Mouse (Mus musculus): ENCODE results near the gene Abcc2. TPM values are rescaled to one million over a fixed set of nuclear protein-coding genes. Genes with fewer than 3 reads are reported as not detected.

Abcc2 gene
- total RNA-seq, 2 experiments from 2014 or later, result not detected

DNA sequence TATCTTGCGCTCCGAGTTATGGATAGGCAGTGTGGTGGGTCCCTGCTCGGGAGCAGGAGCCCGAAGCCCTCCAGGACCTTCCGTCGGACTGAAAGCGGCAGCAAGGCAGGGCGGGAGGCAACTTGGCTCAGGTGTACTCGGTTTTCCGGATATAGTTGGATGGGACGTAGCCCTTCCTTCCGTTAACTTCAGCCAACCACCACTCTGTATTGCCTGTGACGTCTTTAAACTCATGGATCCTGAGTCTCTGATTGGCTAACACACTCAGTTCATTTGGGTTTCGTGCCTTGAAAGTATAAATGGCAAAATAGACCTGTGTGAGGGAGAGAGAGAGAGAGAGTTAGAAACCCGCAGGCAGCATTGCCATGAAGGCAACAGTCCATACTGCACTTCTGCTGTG is 66.0 kb downstream of the Abcc2 start:
- intact Hi-C loops (cut with DNase I), result no loop called here

DNA sequence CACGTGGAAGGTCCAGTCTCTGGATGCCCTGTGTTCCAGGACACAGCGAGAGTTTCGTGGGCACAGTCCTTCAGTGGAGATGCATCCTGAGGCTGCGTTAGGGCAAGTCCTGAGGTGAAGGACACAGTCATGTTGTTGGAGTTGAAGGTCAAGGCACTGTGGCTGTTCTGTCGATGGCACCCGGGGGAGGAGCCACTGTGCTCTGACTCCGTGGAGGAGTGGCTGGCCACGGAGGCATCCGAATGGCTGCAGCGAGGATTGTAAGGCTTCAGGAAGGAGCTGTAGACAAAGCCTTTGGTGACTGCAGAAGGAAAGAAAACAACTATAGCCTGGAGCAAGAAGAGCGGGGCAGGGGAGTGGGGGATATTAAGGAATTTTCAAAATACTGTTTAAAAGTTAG is 68.0 kb downstream of the Abcc2 start:
- DNase-seq, result no peak
- intact Hi-C loops (cut with DNase I), result loop anchor here (5.0 kb wide), 3 partner anchors 57 to 107 kb away; partner anchors contain the start of gene Dnmbp

More for the DNA sequence above, 66.0 kb downstream of the Abcc2 start:
- DNase-seq, result no peak

DNA sequence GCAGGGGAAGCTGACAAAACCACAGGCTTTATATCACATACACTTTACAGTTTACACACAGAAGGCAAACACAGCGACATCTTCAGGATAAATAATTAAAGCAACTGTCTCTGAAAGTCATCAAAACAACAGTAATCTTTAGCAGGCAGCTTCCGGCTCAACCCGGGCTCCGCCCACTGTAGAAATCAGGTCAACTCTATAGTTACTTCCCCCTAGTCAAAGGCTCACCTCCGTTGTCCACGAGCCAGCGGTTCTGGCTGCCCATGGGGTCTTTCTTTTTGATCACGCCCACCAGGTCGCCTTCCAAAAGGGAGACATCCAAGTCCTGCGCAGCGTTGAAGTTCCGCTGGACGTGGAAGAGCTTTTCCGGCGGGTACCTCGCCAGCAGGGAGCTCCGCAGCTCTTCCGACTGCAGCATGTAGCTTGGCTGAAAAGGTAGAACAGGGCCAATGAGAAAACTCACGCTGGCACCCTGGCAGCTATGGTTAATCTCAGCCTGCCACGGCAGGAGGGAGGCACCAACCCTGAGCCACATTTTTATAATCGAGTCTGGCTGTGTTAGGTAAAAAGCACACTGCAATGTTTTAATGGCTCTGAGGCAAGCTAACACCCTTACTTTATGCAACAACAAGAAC is 70.1 kb downstream of the Abcc2 start:
- no peak for DNase-seq
- intact Hi-C loops (cut with DNase I), result loop anchor here (5.0 kb wide), 3 partner anchors 55 to 105 kb away; partner anchors contain the start of gene Dnmbp

DNA sequence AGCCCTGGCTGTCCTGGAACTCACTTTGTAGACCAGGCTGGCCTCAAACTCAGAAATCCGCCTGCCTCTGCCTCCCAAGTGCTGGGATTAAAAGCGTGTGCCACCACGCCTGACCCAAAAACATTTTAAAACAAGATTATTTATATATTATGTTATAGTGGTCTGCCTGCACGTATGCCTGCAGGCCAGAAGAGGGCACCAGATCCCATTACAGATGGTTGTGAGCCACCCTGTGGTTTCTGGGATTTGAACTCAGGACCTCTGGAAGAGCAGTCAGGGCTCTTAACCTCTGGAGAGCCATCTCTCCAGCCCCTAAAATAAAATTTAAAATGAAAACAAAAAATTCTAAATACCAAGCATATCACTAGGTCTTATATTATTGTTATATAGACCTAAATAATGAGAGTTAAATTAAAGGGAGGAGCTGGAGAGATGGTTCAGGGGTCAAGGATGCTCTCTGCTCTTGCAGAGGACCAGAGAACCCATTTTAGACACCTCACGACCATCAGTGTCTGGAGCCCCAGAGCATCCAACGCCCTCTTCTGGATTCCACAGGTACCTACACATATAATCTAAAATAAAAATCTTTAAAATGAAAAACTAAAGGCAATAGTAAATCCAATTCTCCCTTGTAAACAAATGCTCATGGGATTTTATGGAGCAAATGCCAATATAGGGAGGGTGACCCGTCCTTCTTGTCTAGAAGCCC is 71.0 kb downstream of the Abcc2 start:
- intact Hi-C loops (cut with DNase I), result loop anchor here (5.0 kb wide), 3 partner anchors 54 to 104 kb away; partner anchors contain the start of gene Dnmbp
- peak in 1 of 2 experiments; percentile 23 for DNase-seq

DNA sequence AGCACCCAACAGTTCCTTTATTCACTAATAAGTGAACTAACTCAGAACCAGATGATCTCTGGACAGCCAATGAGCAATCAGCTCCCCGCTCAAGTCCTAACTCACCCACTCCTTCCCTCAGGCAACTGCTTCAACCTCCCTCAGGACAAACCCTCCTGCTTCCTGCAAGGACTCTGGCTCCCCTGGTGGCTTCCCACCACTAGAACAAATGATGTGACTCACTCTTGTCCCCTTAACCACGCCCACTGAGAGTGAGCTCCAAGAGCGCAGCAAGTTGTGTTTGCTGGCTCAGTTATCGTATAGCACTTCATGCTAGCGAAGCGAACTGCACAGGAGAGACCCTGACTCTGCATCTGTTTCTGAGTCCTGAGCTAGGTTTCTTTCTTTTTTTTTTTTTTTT is 75.4 kb downstream of the Abcc2 start:
- DNase-seq, result peak in 1 of 2 experiments; percentile 23
- intact Hi-C loops (cut with DNase I), result no loop called here

DNA sequence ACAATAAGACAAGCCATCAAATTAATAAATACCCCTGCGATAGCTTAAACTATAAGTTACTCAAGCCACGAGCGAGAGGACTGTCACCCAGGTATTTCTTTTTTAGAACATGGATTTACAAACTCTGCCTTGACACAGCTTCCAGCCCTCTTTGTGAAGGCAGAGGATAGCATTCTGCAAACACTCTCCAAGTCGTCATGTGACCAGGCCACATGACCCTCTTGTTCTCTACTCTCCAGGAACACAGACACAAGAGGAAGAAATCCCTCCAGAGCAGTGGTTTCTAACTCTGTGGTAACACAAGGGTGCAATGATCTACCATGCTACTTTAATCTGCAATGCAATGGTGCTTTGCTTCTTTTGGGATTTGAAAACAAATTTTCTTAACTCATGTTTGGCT is 88.4 kb downstream of the Abcc2 start:
- DNase-seq, result no peak
- intact Hi-C loops (cut with DNase I), result no loop called here

DNA sequence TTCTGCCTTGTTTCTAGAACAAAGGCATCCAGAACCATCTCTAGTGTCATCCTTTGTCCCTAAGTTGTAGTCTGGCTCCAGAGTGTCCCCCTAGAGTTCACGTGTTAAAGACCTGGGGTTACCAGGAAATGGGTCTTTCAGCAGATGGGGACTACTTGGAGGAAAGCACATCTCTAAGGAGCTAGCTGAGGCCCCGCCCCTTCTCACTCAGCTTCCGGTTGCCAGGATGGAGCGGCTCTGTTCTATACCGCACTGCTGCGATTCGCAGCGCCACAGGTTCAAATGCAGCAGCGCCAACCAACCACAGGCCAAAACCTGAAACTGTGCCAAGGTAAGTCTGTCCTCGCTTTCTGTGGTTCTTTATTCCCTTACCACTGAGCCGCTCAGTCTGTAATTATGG is 92.4 kb downstream of the Abcc2 start:
- intact Hi-C loops (cut with DNase I), result no loop called here
- DNase-seq, result no peak

DNA sequence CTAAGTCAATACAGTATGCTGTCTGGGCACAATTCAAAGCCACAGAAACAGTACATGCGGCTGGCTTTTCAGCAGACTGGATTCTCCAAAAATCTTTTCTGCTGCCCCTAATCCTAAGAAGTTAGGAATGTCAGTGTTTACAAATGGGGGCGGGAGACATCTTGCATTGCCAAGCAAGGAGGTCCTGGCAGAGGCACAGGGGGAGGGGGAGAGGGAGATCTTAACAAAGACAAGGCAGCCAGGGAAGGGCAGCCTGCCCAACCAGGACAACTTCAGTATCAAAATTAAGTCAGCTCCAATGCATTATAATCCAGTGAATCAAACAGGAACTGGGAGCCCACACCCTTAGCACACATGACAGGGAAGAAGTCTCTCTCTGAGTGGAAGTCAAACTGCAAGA is 94.0 kb downstream of the Abcc2 start:
- intact Hi-C loops (cut with DNase I), result no loop called here
- DNase-seq, result no peak

DNA sequence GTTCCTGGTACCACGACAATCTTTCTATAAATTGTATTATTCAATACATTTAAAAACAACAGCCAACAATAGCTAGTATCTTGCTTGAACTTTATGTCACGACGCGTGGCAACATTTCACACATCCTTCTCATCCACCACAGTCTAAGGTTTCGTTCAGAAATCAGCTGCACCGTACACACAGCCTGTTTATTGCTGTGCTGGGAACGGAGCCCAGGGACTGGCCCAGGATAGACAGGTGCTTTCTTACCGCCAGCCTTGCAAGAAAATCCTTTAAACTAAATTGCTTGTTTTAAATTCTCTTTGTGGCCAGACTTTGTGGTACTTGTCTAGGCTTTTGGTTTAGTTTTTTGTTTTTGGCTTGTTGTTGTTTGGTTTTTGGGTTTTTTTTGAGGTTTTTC is 95.4 kb downstream of the Abcc2 start:
- no peak for DNase-seq
- intact Hi-C loops (cut with DNase I), result no loop called here

DNA sequence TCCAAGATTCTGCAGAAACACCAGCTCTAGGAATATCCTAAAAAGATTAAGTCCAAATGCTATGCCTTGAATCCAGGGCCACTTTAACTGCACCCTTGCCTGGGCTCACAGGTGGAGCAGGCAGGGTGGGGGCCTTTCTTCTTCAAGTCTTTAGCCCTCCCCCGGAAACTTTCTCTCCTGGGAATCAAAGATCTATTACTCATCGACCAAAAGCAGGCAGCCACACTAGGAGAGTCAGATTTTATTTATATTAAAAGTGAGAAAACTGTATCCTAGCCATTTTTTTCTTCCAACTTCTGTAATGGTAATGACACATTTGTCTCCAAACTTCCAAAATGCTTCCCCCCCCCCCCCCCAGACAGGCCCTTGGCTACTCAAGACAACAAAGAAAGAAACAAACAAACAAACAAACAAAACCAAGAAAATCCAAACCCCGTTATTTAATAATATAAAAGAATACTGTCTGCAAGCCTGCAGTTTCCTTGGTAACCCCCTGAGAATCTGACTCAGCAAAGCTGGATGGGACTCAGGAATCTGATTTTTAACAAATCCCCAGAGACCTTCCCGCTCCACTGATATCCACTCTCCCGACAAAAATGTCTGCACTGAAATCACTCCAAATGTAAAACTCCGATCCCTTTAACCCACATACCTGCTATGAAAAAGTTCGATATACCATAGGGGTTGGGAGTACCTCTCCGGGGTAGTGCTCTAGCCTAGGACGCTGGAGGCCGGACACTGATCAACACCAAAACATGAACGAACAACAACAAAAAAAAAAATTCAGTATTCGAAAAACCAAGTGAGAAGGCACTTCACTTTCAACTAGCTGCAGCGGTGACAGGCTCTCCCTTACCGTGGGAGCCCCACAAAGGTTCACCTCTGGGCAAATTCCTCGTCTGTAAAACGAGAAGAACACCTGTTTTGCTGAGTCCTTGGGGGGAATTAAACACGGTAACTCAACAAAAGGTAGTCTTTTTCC is 96.4 kb downstream of the Abcc2 start:
- DNase-seq, result peak; percentile 38 to 43
- intact Hi-C loops (cut with DNase I), result loop anchor here (2.0 kb wide), 1 partner anchor 62 kb away; the partner anchor contains the start of gene Dnmbp

DNA sequence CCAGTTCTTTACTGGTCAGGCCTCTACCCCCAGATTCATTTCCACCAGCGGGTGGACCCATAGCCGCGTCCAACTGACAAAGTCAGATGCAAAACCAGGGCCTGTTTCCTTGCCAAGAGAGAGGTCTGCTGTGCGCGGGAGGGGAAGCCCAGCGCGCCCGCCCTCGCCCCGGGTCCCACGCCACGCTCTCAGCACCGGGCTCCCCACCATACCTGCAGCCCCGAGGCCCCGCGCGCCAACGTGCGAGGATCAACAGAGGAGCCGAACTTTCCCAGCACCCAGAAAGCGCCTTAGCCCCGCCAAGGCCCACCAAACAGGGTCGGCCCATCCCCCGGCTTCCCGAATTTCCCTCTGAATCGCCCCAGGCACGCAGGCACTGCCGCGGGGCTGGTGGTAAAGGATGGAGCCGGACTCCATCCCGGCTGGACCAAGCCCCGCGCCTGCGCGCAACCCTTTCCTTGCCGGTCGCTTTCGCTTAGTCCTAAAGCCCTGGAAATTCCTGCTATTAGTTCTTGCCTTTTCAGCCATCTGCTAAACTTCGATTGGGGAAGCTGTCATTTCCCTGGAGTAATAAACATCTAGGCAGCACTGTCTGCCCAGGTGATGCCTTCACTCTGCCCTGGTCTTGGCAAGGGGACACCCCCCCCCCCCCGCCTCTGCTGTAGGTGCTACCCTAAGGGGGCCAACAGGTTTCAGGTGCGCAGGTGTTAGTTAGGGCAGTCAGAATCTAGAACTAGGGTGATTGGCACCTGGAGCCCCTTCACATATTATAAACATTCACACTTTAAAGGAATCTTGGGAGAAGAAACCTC is 97.6 kb downstream of the Abcc2 start:
- intact Hi-C loops (cut with DNase I), result loop anchor here (2.0 kb wide), 1 partner anchor 61 kb away; the partner anchor contains the start of gene Dnmbp
- peak; percentile 83 to 87 for DNase-seq

DNA sequence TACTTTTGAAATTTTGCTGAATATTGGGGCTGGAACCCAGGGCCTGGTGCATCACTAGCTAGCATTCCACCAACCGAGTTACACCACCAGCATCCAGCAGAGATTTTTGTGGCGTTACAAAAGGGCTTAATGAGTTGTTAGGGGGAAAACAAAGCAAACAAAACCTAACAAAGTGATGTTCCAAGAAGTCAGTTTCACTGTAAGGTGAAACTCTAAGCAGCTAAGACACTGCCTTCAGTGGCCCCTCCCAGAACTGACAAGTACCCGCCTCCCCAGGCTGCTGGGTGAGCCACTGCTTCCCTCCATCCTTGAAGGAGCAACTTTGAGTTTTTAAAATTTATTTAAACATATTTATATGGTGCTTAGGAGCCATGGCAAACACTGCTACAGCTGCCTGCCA is 98.4 kb downstream of the Abcc2 start:
- DNase-seq, result no peak
- intact Hi-C loops (cut with DNase I), result no loop called here

DNA sequence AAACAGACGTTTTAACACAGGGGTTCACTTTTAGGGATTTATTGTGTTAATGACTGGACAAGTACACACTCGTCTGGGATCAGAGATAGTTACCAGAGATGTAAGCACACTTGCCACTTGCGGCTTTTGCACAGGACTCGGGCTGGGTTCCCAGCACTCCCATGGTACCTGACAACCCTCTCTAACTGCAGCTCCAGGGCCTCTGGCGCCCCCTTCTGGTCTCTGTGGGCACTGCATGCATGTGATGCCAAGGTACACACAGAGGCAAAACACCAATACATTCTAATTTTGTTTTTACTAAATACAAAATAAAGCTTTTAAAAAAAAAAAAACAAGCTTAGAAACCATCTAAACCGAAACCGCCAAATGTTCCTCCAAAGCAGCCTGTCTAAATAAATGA is 99.6 kb downstream of the Abcc2 start:
- DNase-seq, result no peak
- intact Hi-C loops (cut with DNase I), result no loop called here

DNA sequence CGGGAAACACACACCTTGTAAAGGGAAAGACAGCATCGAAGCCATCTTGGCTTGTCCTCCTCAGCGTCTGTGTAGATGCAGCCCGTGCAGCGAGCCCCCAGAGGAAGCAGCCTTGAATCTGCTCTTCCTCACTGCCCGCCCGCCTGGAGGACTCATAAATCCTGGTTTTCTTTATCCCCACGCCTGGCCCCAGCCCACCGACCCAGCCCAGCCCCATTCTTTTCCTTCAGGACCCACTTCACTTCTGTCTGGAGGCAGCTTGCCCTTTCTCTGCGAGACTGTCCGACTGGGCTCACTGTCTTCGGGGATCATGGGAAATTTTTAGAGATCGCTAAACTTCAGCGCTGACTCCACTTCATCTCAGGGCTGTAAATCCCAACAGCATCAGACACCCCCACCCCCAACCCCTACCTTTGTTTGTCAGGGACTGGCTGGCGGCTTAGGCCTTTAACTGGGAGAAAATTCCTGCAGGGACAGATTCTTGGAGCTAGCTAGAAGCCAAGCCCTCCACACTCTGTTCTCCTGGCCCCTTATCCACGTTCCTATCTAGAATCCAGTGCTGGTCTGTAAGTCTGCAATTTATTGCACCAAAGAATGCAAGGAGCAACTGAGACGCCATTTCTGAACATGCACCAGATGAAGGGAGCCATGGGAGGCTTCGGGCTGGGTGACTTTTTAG is 101.0 kb downstream of the Abcc2 start:
- intact Hi-C loops (cut with DNase I), result no loop called here
- no peak for DNase-seq

DNA sequence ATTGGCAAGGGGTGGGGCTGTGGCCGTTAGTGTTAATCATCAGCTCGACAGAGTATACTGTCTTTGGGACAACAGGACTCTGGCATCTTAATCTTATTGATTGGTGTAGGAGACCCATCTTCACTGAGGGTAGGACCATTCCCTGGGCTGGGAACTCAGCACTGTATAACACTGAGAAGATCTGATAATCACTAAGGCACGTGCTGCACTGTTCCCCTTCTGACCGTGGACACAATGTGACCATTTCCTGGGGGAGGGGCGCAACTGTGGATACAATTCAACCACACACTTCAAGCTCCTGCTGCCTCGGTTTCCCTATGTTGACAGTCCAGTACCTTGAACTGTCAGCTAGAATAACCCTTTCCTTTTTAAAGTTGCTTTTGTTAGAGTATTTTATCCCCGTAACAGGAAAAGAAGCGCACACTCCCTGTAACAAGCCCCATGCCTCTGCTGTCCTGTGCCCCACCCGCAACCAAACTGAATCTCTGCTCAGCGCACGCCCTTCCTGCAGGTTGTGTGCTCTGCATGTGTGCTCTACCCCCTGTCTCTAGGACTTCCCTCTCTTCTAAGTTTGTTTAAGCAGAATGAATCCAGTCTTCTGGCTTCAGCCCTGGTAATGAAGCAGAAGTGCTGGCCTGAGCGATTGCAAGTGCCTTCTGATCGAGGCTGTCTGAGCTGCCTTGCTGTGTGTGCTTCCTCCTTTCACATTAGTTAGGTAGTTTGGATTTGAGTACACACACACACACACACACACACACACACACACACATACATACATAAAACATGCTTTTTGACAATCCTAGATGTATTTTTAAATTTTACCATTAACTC is 102.9 kb downstream of the Abcc2 start:
- DNase-seq, result no peak
- intact Hi-C loops (cut with DNase I), result no loop called here

DNA sequence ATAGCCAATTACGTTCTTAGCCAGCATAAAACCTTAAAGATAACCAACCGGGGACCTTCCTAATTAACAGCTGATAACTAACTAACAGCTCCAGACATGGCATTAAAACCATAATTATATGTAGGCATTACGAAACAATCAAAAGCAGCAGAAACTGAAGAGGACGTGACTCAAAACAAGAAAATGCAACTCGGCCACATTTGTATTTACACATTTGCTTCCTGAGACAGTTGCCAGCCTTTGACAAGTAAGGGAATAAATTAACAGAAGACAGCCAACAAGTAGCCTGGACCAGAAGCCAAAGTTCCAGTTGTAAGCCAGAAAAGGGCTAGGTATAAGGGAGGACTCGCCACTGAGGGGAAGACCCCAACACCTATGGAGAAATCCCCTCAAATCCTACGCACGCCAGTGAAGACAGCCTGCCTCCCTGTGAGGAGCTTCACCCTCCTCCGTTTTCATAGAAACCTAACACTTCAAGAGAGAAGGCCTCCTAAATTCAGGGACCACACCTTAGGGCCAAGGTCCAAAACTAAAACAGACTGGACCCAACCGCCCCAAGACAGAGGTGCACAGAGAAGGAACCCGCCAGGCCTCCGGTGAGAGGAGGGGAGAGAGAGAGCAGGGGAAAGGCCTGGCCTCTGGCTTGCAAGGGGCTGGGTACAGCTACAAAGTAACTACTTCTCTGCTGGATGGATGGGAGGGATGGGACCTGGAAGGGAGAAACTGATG is 104.5 kb downstream of the Abcc2 start:
- DNase-seq, result no peak
- intact Hi-C loops (cut with DNase I), result no loop called here

DNA sequence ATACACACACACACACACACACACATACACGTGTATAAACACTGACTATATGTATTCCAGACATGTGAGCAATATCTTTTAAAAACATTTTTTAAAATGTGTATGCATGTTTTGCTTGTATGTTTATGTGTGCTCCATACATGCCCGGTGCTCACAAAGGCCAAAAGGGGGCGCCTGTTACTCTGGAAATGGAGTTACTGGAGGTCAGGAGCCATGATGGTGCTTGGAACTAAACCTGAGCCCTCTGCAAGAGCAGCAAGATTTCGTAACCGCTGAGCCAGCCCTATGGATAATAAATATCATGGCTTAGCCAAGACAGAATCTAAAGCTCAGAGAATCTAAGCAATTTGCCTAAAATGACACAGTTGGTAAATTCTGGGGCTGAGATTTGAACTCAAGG is 105.2 kb downstream of the Abcc2 start:
- intact Hi-C loops (cut with DNase I), result no loop called here

DNA sequence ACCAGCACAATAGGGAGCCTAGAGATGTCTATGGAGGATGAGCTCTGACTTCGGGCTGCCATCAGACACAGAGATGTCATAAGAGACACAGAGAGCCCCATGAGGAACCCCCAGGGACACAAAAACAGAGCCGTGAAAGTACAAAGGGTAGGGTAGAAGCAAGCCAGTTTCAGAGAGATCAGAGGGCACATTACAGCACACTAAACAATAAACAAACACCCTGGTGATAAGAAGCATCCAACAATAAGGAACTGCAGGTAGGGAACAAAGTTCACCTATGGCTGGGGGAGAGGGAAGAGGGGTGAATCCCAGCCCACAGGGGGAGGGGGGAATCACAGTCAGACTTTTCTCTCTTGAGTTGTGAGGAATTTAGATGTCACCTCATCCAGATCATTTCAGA is 105.7 kb downstream of the Abcc2 start:
- intact Hi-C loops (cut with DNase I), result no loop called here
- no peak for DNase-seq

More for the DNA sequence above, 105.2 kb downstream of the Abcc2 start:
- no peak for DNase-seq
